Mouse (Mus musculus): Measurements from ENCODE around the gene Stc2. TPM values are rescaled to one million over a fixed set of nuclear protein-coding genes. Genes with fewer than 3 reads are reported as not detected.
A peak's percentile ranks its signal among the peaks of the same experiment; 100 is the strongest.

Stc2 gene
- polyA plus RNA-seq (2012; rRNA removed): 3.8 TPM in 2 replicates

DNA sequence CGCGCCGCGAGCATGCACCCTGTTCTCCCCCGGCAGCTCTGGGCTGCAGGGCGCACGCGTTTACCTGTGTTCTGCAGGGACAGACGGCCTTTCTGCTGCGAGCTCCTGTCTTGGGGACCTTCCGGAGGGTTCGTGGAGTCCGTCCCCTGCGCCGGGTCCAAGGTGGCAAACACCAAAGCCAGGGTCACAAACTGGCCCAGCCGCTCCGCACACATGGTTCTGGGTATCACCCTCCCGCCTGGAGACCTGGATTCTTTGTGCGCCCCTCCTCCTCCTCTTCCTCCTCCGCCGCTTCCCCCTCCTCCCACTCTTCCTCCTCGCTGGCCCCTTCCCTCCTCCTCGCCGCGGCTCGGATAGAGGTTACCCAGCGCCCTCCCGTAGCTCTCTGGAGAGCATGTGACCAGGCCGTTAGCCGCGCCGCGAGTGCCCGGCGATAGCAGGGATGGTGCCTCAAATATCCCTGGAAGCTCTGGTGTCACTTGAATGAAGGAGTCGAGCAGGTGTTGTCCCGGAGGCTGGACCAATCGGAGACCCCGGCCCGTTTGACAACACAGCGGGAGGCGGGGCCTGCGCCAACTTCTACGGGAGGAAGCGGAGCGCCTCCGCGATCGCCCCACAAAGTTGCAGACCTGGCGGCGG is at the start of gene Stc2:
TSS of gene Stc2 (minus strand) at position 427 of the 639 bp plus-strand sequence.
- TF ChIP-seq POLR2A (IDR thresholded peaks at IDR 0.05; ENCODE audit: low read depth, low read length) (peak; percentile 8), CTCF (conservative IDR thresholded peaks at IDR 0.05; ENCODE audit: insufficient read depth, insufficient read length, low read depth, low read length) (no peak)
- Histone ChIP-seq H3K4me3 (ENCODE audit: insufficient read depth, low read depth, low read length) (peak within 1 kb of the TSS; percentile 60), H3K27ac (ENCODE audit: insufficient read depth, low read depth, low read length) (no peak within 1 kb of the TSS), H3K4me1 (ENCODE audit: control insufficient read depth, insufficient read depth, low read length) (0 out of 2 replicates have a peak, but pooled peaks cover 4% of the 10 kb centered on the region), H3K36me3 (ENCODE audit: control insufficient read depth, insufficient read depth, low read length) (no peaks in the 10 kb centered on the region), H3K27me3 (replicated peaks; ENCODE audit: control insufficient read depth, insufficient read depth, low read length) (no peaks in the 10 kb centered on the region)
- peak; percentile 70 for DNase-seq
- under 1% methylated on average over 51 of the region's 51 CpGs for WGBS

DNA sequence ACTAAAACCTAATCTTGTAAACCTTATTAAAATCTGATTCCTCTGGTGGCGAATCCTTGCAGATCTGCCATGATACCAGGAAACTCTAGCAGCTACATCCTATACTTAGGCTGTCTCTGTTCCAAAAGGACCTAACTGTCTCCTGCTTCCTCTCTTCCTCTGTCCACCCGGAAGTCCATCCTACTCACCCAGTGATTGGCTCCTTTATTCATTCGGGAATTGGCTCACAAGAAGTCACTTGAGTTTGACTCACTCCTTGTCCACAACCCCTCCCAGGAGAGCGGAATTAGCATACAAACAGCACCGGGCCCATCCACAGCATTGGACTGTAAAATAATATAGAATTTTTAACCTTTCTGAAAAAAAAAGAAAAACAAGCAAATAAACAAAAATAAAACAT is 47.2 kb upstream of the Stc2 start:
- no peak for TF ChIP-seq POLR2A (IDR thresholded peaks at IDR 0.05; ENCODE audit: low read depth, low read length)
- TF ChIP-seq CTCF (conservative IDR thresholded peaks at IDR 0.05; ENCODE audit: insufficient read depth, insufficient read length, low read depth, low read length): no peak

DNA sequence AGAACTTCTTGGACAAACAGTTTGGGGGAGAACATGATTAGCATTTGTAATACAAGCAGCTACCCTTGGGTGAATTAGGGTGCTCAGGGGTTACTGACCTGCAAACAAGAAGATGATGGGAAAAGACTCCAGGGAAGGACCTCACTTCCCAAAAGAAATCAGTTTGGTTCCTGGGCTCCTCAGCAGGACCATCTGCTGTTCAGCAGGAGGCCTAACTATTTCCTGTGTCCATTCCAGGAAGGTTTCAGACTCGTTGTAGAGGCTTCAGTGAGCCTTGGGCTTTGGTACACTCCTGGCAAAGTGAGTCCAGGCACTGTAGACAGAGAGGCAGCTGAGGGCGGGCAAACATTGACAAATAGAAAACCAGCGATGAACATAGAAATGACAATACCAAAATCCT is 42.5 kb upstream of the Stc2 start:
- H3K4me1 ChIP-seq (ENCODE audit: control insufficient read depth, insufficient read depth, low read length): no peaks in the 10 kb centered on the region
- H3K36me3 ChIP-seq (ENCODE audit: control insufficient read depth, insufficient read depth, low read length): no peaks in the 10 kb centered on the region
- no peaks in the 10 kb centered on the region for H3K27me3 ChIP-seq (replicated peaks; ENCODE audit: control insufficient read depth, insufficient read depth, low read length)
- no peak overlapping the region for H3K27ac ChIP-seq (ENCODE audit: insufficient read depth, low read depth, low read length)
- TF ChIP-seq CTCF (conservative IDR thresholded peaks at IDR 0.05; ENCODE audit: insufficient read depth, insufficient read length, low read depth, low read length) (no peak), POLR2A (IDR thresholded peaks at IDR 0.05; ENCODE audit: low read depth, low read length) (no peak)
- H3K4me3 ChIP-seq (ENCODE audit: insufficient read depth, low read depth, low read length): no peak overlapping the region
- WGBS: 80% methylated on average over 3 of the region's 3 CpGs
- DNase-seq: no peak

More for the DNA sequence above, 47.2 kb upstream of the Stc2 start:
- H3K27me3 ChIP-seq (replicated peaks; ENCODE audit: control insufficient read depth, insufficient read depth, low read length): no peaks in the 10 kb centered on the region
- 80% methylated on average over 5 of the region's 5 CpGs for WGBS
- H3K27ac ChIP-seq (ENCODE audit: insufficient read depth, low read depth, low read length): no peak overlapping the region
- no peaks in the 10 kb centered on the region for H3K4me1 ChIP-seq (ENCODE audit: control insufficient read depth, insufficient read depth, low read length)
- H3K36me3 ChIP-seq (ENCODE audit: control insufficient read depth, insufficient read depth, low read length): no peaks in the 10 kb centered on the region
- H3K4me3 ChIP-seq (ENCODE audit: insufficient read depth, low read depth, low read length): no peak overlapping the region
- no peak for DNase-seq

DNA sequence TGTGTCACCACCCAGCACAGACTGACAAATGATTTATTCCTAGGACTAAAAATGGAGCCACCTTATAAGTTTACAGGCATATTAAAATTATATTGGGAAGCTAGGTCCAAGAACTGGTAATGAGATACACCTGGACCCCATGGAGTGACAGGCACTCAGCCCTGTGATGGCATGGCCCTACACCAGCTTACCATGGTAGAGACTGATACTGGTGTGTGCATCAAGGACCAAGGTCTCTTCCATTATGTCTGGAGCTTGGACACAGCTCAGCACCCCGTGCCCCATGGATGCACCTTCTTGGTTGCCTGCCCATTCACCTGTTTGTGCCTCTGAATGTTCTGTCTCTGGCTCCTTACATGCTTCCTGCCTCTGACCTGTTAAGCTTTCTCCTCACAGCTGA is 36.9 kb upstream of the Stc2 start:
- Histone ChIP-seq H3K4me1 (ENCODE audit: control insufficient read depth, insufficient read depth, low read length) (no peaks in the 10 kb centered on the region), H3K36me3 (ENCODE audit: control insufficient read depth, insufficient read depth, low read length) (no peaks in the 10 kb centered on the region), H3K27ac (ENCODE audit: insufficient read depth, low read depth, low read length) (no peak overlapping the region), H3K27me3 (replicated peaks; ENCODE audit: control insufficient read depth, insufficient read depth, low read length) (no peaks in the 10 kb centered on the region), H3K4me3 (ENCODE audit: insufficient read depth, low read depth, low read length) (no peak overlapping the region)
- DNase-seq: no peak
- 93% methylated on average over 1 of the region's 1 CpGs for WGBS
- TF ChIP-seq CTCF (conservative IDR thresholded peaks at IDR 0.05; ENCODE audit: insufficient read depth, insufficient read length, low read depth, low read length) (no peak), POLR2A (IDR thresholded peaks at IDR 0.05; ENCODE audit: low read depth, low read length) (no peak)

DNA sequence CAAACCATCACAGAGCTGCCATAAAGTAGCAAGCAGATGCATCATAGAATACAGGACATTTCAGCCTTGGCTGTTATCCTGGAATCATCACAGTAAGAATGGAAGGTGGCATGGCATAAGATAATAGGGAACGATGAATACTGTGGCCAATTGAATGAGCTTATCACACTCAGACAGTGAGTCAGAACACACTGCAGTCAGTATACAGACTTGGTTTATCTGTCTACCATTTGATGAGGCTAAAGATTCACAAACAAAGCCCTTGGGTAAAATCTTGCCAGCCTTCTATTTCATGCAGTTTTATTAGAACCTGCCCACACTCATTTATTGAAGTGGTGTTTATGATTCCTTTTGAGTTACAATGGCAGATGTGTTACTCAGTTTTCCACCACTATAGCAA is 33.2 kb upstream of the Stc2 start:
- DNase-seq: no peak
- H3K27ac ChIP-seq (ENCODE audit: insufficient read depth, low read depth, low read length): no peak overlapping the region
- no peak for TF ChIP-seq POLR2A (IDR thresholded peaks at IDR 0.05; ENCODE audit: low read depth, low read length)
- no peaks in the 10 kb centered on the region for H3K4me1 ChIP-seq (ENCODE audit: control insufficient read depth, insufficient read depth, low read length)
- no peak overlapping the region for H3K4me3 ChIP-seq (ENCODE audit: insufficient read depth, low read depth, low read length)
- WGBS: 92% methylated on average over 1 of the region's 1 CpGs
- H3K27me3 ChIP-seq (replicated peaks; ENCODE audit: control insufficient read depth, insufficient read depth, low read length): no peaks in the 10 kb centered on the region
- no peaks in the 10 kb centered on the region for H3K36me3 ChIP-seq (ENCODE audit: control insufficient read depth, insufficient read depth, low read length)

DNA sequence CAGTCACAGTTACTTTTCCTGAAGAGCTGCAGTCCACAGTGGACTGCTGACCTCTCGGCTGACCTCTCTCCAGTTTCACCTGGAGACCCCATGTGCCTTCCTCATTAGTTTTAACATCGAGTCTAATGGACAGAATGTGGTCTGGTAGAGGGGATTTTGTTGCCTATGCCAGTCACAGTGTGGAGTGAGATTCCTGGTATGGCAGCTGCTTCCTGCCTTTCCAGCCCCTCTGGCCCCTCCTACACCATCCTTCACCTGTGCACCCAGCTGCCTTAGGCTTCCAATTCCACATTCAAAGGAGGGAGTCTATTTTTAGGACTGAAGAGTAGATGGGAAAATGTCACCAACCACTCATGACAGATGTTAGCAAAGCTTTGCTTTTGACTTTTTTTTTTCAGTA is 28.7 kb upstream of the Stc2 start:
- Histone ChIP-seq H3K27me3 (replicated peaks; ENCODE audit: control insufficient read depth, insufficient read depth, low read length) (no peaks in the 10 kb centered on the region), H3K27ac (ENCODE audit: insufficient read depth, low read depth, low read length) (no peak overlapping the region), H3K4me1 (ENCODE audit: control insufficient read depth, insufficient read depth, low read length) (no peaks in the 10 kb centered on the region), H3K4me3 (ENCODE audit: insufficient read depth, low read depth, low read length) (no peak overlapping the region), H3K36me3 (ENCODE audit: control insufficient read depth, insufficient read depth, low read length) (no peaks in the 10 kb centered on the region)
- TF ChIP-seq POLR2A (IDR thresholded peaks at IDR 0.05; ENCODE audit: low read depth, low read length) (no peak), CTCF (conservative IDR thresholded peaks at IDR 0.05; ENCODE audit: insufficient read depth, insufficient read length, low read depth, low read length) (no peak)
- WGBS: 68% methylated on average over 2 of the region's 2 CpGs
- DNase-seq: no peak

DNA sequence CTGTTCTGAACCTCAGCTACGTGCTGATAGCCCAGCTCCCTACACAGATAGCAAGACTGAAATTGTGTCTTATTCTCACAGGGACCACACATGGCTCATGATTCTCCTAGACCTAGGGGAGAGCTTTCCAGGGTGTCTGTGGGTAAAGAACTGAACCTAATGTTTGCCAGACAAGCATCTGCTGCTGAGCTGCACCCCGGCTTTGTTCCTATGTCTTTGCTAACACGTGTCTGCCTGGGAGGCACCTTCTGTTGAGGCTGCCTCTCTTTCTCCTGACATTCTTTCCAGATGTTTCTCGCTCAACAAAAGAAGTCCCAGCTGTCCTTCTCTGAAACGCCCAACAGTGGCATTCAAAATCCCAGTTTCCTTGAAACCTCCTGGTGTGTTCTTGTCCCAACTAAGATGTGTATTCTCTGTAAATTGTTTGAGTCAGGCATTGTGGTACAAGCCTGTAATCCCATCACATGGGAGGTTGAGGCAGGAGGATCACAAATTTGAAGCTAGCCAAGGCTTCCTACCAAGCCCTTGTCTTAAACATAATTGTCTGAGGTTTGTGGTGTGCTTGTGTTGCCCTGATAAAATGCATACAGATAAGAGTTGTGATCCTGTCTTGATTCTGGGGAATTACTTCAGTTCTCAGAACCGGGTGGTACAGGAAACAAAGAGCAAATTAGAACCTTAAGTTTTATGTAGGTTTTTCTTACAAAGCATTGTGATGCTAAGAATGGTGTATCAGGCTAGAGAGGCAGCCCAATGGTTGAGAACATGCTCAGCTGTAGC is 27.0 kb upstream of the Stc2 start:
- WGBS: 78% methylated on average over 6 of the region's 6 CpGs
- Histone ChIP-seq H3K4me1 (ENCODE audit: control insufficient read depth, insufficient read depth, low read length) (no peaks in the 10 kb centered on the region), H3K4me3 (ENCODE audit: insufficient read depth, low read depth, low read length) (no peak overlapping the region), H3K36me3 (ENCODE audit: control insufficient read depth, insufficient read depth, low read length) (no peaks in the 10 kb centered on the region), H3K27ac (ENCODE audit: insufficient read depth, low read depth, low read length) (no peak overlapping the region), H3K27me3 (replicated peaks; ENCODE audit: control insufficient read depth, insufficient read depth, low read length) (no peaks in the 10 kb centered on the region)
- no peak for DNase-seq
- TF ChIP-seq POLR2A (IDR thresholded peaks at IDR 0.05; ENCODE audit: low read depth, low read length): no peak

Data from kidney, adult 2 months (tissue).